Mouse (Mus musculus) kidney, embryonic 14.5 days (tissue): ENCODE data around the gene Gm15217. TPM values are rescaled to one million over a fixed set of nuclear protein-coding genes. Genes with fewer than 3 reads are reported as not detected.
A peak's percentile ranks its signal among the peaks of the same experiment; 100 is the strongest.

Source experiments
- ATAC-seq: fragments of 200-750 bp; cut with Nextera tagmentation; 2 replicates; pipeline ENCODE4 v1.8.0; 2017; ENCODE audit warnings: moderate number of reproducible peaks, mild to moderate bottlenecking, moderate TSS enrichment, moderate library complexity; ENCODE audit not compliant: low FRiP score, low TSS enrichment
- H3K27ac ChIP-seq: fragments of 300-500 bp; sonication (generic); 2 replicates; pipeline ENCODE4 v1.5.1; 2014; ENCODE audit warnings: low read depth, mild to moderate bottlenecking, low read length, moderate library complexity, mixed read lengths
- H3K27me3 ChIP-seq: fragments of 300-500 bp; sonication (generic); 2 replicates; pipeline ENCODE4 v1.6.1; 2014; ENCODE audit warnings: mild to moderate bottlenecking, low read length; ENCODE audit not compliant: control insufficient read depth, insufficient read depth
- H3K36me3 ChIP-seq: fragments of 300-500 bp; sonication (generic); 2 replicates; pipeline ENCODE4 v1.6.1; 2014; ENCODE audit warnings: low read length, mixed read lengths; ENCODE audit not compliant: control insufficient read depth, insufficient read depth
- H3K4me1 ChIP-seq: fragments of 300-500 bp; sonication (generic); 2 replicates; pipeline ENCODE4 v1.6.1; 2014; ENCODE audit warnings: low read length, mixed read lengths; ENCODE audit not compliant: control insufficient read depth, insufficient read depth
- H3K4me2 ChIP-seq: fragments of 300-500 bp; sonication (generic); replicated peaks from 2 replicates; pipeline ENCODE4 v1.6.1; 2014; ENCODE audit warnings: low read depth, mild to moderate bottlenecking, low read length
- H3K4me3 ChIP-seq: fragments of 300-500 bp; sonication (generic); 2 replicates; pipeline ENCODE4 v1.5.1; 2014; ENCODE audit warnings: mild to moderate bottlenecking, low read length
- H3K9ac ChIP-seq: fragments of 300-500 bp; sonication (generic); 2 replicates; pipeline ENCODE4 v1.6.1; 2014; ENCODE audit warnings: low read depth, mild to moderate bottlenecking, low read length, moderate library complexity
- H3K9me3 ChIP-seq: fragments of 300-500 bp; sonication (generic); 2 replicates; pipeline ENCODE4 v1.6.1; 2016; ENCODE audit warnings: low read length; ENCODE audit not compliant: control insufficient read depth
- WGBS: fragments of 180-500 bp; shearing (Covaris S2); extraction: QIAGEN DNeasy Blood & Tissue Kit; methylation state at CpG from one replicate; pipeline ENCODE4 v1.1.7; 2014; 5-methylcytosine and 5-hydroxymethylcytosine counted together
- polyA plus RNA-seq: library from polyadenylated mRNA; unstranded; fragments of >200 nt; fragmentation: Nextera tagmentation; extraction: Ambion mirVana; gene quantifications from 2 replicates; pipeline ENCODE4 v1.2.1, GENCODE M21; 2014

Gene Gm15217
- polyA plus RNA-seq, 1 experiment from 2014 or later, result not detected

- no peaks in the 10 kb centered on the region for H3K9me3 ChIP-seq
- WGBS, result under 1% methylated on average over 27 of the region's 27 CpGs
- peak overlapping the region; percentile 49 for H3K4me3 ChIP-seq
- peak overlapping the region; percentile 85 for H3K27ac ChIP-seq
- peaks cover 15% of the 10 kb centered on the region; the same call in 1 of the 2 replicates for H3K4me1 ChIP-seq
- peak overlapping the region; percentile 84 for H3K4me2 ChIP-seq
- H3K27me3 ChIP-seq, result peaks cover 10% of the 10 kb centered on the region
- peaks cover 7% of the 10 kb centered on the region; the same call in 1 of the 2 replicates for H3K36me3 ChIP-seq
- 0 out of 2 replicates have a peak, but pooled peaks have one; percentile 28 for ATAC-seq
- H3K9ac ChIP-seq, result peak overlapping the region; percentile 54
These were observed 9.4 kb downstream of the Gm15217 start for GRCm38 (mm10) chr14:46388636-46389035.

- H3K27ac ChIP-seq, result peak overlapping the region; percentile 55; the same call in 1 of the 2 replicates
- no peak for ATAC-seq
- peak overlapping the region; percentile 84 for H3K4me2 ChIP-seq
- WGBS, result 3% methylated on average over 24 of the region's 24 CpGs
- H3K27me3 ChIP-seq, result peaks cover 10% of the 10 kb centered on the region
- H3K9ac ChIP-seq, result peak overlapping the region; percentile 54
- peak overlapping the region; percentile 49 for H3K4me3 ChIP-seq
- H3K36me3 ChIP-seq, result no peaks in the 10 kb centered on the region
- peaks cover 15% of the 10 kb centered on the region; the same call in 1 of the 2 replicates for H3K4me1 ChIP-seq
- H3K9me3 ChIP-seq, result no peaks in the 10 kb centered on the region
These were observed 10.4 kb downstream of the Gm15217 start for GRCm38 (mm10) chr14:46389438-46390248.

GRCm38 (mm10) chr14:46390249-46390775 lies 11.1 kb downstream of the Gm15217 start, which contains the start of gene Bmp4:
Gene Bmp4, minus strand, starts transcription at chr14:46390669.
- H3K27me3 ChIP-seq, result peaks cover 10% of the 10 kb centered on the region
- peak within 1 kb of the TSS; percentile 84 for H3K4me2 ChIP-seq
- H3K27ac ChIP-seq, result peak within 1 kb of the TSS; percentile 55; the same call in 1 of the 2 replicates
- H3K4me1 ChIP-seq, result peaks cover 15% of the 10 kb centered on the region; the same call in 1 of the 2 replicates
- peak; percentile 19; the same call in 1 of the 2 replicates for ATAC-seq
- H3K36me3 ChIP-seq, result no peaks in the 10 kb centered on the region
- peak within 1 kb of the TSS; percentile 54 for H3K9ac ChIP-seq
- H3K4me3 ChIP-seq, result peak within 1 kb of the TSS; percentile 49
- under 1% methylated on average over 26 of the region's 26 CpGs for WGBS
- H3K9me3 ChIP-seq, result no peaks in the 10 kb centered on the region

GRCm38 (mm10) chr14:46391621-46392170 lies 12.5 kb downstream of the Gm15217 start:
- no peaks in the 10 kb centered on the region for H3K36me3 ChIP-seq
- peaks cover 10% of the 10 kb centered on the region for H3K27me3 ChIP-seq
- H3K4me3 ChIP-seq, result no peak overlapping the region
- no peak overlapping the region for H3K27ac ChIP-seq
- H3K9me3 ChIP-seq, result no peaks in the 10 kb centered on the region
- H3K4me2 ChIP-seq, result no peak overlapping the region
- WGBS, result 47% methylated on average over 6 of the region's 6 CpGs
- no peak overlapping the region for H3K9ac ChIP-seq
- 0 out of 2 replicates have a peak, but pooled peaks cover 12% of the 10 kb centered on the region for H3K4me1 ChIP-seq
- ATAC-seq, result no peak

GRCm38 (mm10) chr14:46398091-46398695 lies 19.0 kb downstream of the Gm15217 start:
- Histone ChIP-seq H3K4me3 (peak overlapping the region; percentile 32), H3K4me2 (peak overlapping the region; percentile 47), H3K9me3 (no peaks in the 10 kb centered on the region), H3K9ac (peak overlapping the region; percentile 23; the same call in 1 of the 2 replicates), H3K36me3 (no peaks in the 10 kb centered on the region), H3K4me1 (peaks cover 6% of the 10 kb centered on the region; the same call in 1 of the 2 replicates), H3K27ac (no peak overlapping the region), H3K27me3 (peaks cover 24% of the 10 kb centered on the region)
- ATAC-seq, result 0 out of 2 replicates have a peak, but pooled peaks have one; percentile 35
- 3% methylated on average over 27 of the region's 27 CpGs for WGBS

GRCm38 (mm10) chr14:46399925-46400324 lies 20.7 kb downstream of the Gm15217 start:
- no peaks in the 10 kb centered on the region for H3K36me3 ChIP-seq
- H3K9me3 ChIP-seq, result no peaks in the 10 kb centered on the region
- H3K9ac ChIP-seq, result no peak overlapping the region
- ATAC-seq, result no peak
- 61% methylated on average over 2 of the region's 2 CpGs for WGBS
- H3K4me2 ChIP-seq, result no peak overlapping the region
- no peak overlapping the region for H3K27ac ChIP-seq
- peaks cover 6% of the 10 kb centered on the region; the same call in 1 of the 2 replicates for H3K4me1 ChIP-seq
- H3K27me3 ChIP-seq, result peaks cover 24% of the 10 kb centered on the region
- H3K4me3 ChIP-seq, result no peak overlapping the region

GRCm38 (mm10) chr14:46408319-46408718 lies 29.1 kb downstream of the Gm15217 start:
- Histone ChIP-seq H3K4me1 (no peaks in the 10 kb centered on the region), H3K9ac (no peak overlapping the region), H3K4me3 (no peak overlapping the region), H3K9me3 (no peaks in the 10 kb centered on the region), H3K4me2 (no peak overlapping the region), H3K27ac (no peak overlapping the region), H3K27me3 (no peaks in the 10 kb centered on the region), H3K36me3 (no peaks in the 10 kb centered on the region)
- 68% methylated on average over 3 of the region's 3 CpGs for WGBS
- no peak for ATAC-seq

GRCm38 (mm10) chr14:46409016-46409415 lies 29.8 kb downstream of the Gm15217 start:
- WGBS, result 91% methylated on average over 10 of the region's 10 CpGs
- H3K36me3 ChIP-seq, result no peaks in the 10 kb centered on the region
- ATAC-seq, result no peak

More at GRCm38 (mm10) chr14:46409016-46409415, 29.8 kb downstream of the Gm15217 start:
- H3K9ac ChIP-seq, result no peak overlapping the region
- no peaks in the 10 kb centered on the region for H3K4me1 ChIP-seq
- no peaks in the 10 kb centered on the region for H3K27me3 ChIP-seq
- no peak overlapping the region for H3K27ac ChIP-seq
- H3K9me3 ChIP-seq, result no peaks in the 10 kb centered on the region
- H3K4me2 ChIP-seq, result no peak overlapping the region
- no peak overlapping the region for H3K4me3 ChIP-seq
